In genomic region chr9:6089913-6090312, GRCm38 (mm10) we compare ENCODE assay signal across 14 mouse cellular contexts.
"Had no signal": no experiment of that assay in that cellular context is flagged by ENCODE, and none has a peak within 500 bp of the region (broad histone marks: within the 10 kb centered on the region; RNA-seq: fewer than 3 reads in every experiment).

No protein-coding gene starts in this region.

- H3K27ac ChIP-seq: kidney, postnatal 0 days; limb, embryonic 13.5 days; liver, embryonic 14.5 days; midbrain, embryonic 10.5 days; midbrain, embryonic 15.5 days; neural tube, embryonic 12.5 days had no signal

- H3K4me2 ChIP-seq: limb, embryonic 13.5 days; midbrain, embryonic 15.5 days; neural tube, embryonic 12.5 days had no signal

- H3K4me1 ChIP-seq: limb, embryonic 13.5 days; midbrain, embryonic 10.5 days; midbrain, embryonic 15.5 days; neural tube, embryonic 12.5 days had no signal

- H3K36me3 ChIP-seq: limb, embryonic 13.5 days; midbrain, embryonic 10.5 days; midbrain, embryonic 15.5 days; neural tube, embryonic 12.5 days had no signal

- ATAC-seq: midbrain, embryonic 15.5 days had no signal

- DNase-seq: kidney, adult 9 months; kidney, postnatal 36 days; left cerebral cortex, postnatal 4 days; lung, adult 18-20 months; right cerebral cortex, postnatal 4 days; spleen, adult 18-20 months; thymus, adult 2 months; thymus, postnatal 36 days had no signal

- H3K9ac ChIP-seq: limb, embryonic 13.5 days; liver, embryonic 14.5 days; midbrain, embryonic 15.5 days; neural tube, embryonic 12.5 days had no signal

- H3K27me3 ChIP-seq: limb, embryonic 13.5 days; midbrain, embryonic 15.5 days; neural tube, embryonic 12.5 days had no signal

- H3K4me3 ChIP-seq: limb, embryonic 13.5 days; midbrain, embryonic 10.5 days; midbrain, embryonic 15.5 days; neural tube, embryonic 12.5 days had no signal

- H3K9me3 ChIP-seq: limb, embryonic 13.5 days; midbrain, embryonic 10.5 days; midbrain, embryonic 15.5 days; neural tube, embryonic 12.5 days had no signal
